Mouse (Mus musculus): Measurements from ENCODE around the gene Ntn5. TPM values are rescaled to one million over a fixed set of nuclear protein-coding genes. Genes with fewer than 3 reads are reported as not detected.
A peak's percentile ranks its signal among the peaks of the same experiment; 100 is the strongest.
"Not testable (repeated sequence)": the region's sequence is repeated elsewhere in the genome, so short reads cannot be mapped to it uniquely, and the experiment has no call there.

The Ntn5 gene
- total and polyA plus RNA-seq, 2 experiments from 2014 or later = 0.73 to 1.3 TPM

DNA sequence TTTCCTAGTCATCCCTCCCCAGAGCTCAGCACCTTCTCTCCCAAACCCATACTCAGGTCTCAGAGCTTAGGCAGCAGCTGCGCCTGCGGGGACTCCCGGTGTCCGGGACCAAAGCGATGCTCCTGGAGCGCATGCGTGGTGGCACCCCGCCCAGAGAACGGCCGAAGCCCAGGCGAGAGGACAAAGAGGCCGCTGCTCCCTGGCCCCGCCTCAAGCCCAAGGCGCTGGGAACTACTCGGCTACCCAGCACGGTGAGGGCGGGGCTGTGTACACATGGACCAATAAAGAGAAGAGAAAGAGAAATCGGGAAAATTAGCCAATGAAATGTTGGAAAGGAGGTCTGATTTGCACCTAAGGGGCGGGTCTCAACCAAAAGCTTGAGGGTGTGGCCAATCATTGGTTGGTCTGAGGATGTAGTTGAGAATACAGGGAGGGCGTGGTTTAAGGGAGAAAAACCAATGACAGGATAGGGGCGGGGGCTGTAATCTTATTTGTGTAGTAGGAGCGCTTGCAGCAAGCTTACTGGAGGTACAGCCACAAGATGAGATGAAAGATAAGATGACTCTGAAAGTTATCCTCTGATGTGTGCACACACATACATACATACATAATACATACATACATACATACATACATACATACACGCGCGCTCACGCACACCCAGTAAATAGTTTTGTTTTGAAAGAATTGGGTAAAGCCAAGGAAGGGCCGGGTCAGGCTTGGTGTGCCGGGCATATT lies 40.2 kb upstream of the Ntn5 start:
- peak; percentile 93 for ATAC-seq (ENCODE audit: low FRiP score)
- Histone ChIP-seq H3K27ac (ENCODE audit: low read depth, low read length) (peak overlapping the region; percentile 87), H3K36me3 (ENCODE audit: insufficient read depth, low read length) (no peaks in the 10 kb centered on the region), H3K9me3 (ENCODE audit: low read length) (no peaks in the 10 kb centered on the region), H3K27me3 (ENCODE audit: insufficient read depth, low read length) (no peaks in the 10 kb centered on the region), H3K4me3 (ENCODE audit: low read depth, low read length) (peak overlapping the region; percentile 42), H3K9ac (replicated peaks; ENCODE audit: low read length, poor library complexity, severe bottlenecking) (peak overlapping the region; percentile 76), H3K4me1 (ENCODE audit: insufficient read depth, low read length) (peaks cover 9% of the 10 kb centered on the region; the same call in 1 of the 2 replicates), H3K4me2 (ENCODE audit: low read depth, low read length, poor library complexity, severe bottlenecking) (peak overlapping the region; percentile 84)
- TF ChIP-seq CTCF (IDR thresholded peaks at IDR 0.05) = no peak
- 1% methylated on average over 28 of the region's 28 CpGs for WGBS
- DNase-seq (ENCODE audit: low spot score) = peak; percentile 99

DNA sequence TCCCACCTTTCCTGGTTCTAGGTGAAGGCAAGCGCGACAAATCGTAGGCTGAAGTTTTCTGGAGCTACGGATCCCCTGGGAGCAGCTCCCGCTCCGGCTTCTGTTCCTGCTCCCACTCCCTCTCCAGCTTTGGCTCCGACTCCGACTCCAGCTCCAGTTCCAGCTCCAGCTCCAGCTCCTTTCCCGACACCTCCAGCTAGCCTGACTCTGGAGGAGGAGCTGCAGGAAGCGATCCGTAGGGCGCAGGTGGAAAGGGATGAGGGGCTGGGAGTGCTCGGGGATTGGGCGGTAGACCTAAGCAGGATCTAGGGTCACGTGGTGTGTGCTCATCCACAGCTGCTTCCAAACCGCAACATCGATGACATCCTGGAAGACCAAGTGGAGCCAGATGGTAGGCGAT lies 39.6 kb upstream of the Ntn5 start:
- H3K4me2 ChIP-seq (ENCODE audit: low read depth, low read length, poor library complexity, severe bottlenecking) = peak overlapping the region; percentile 84
- no peak for TF ChIP-seq CTCF (IDR thresholded peaks at IDR 0.05)
- ATAC-seq (ENCODE audit: low FRiP score) = peak; percentile 69

DNA sequence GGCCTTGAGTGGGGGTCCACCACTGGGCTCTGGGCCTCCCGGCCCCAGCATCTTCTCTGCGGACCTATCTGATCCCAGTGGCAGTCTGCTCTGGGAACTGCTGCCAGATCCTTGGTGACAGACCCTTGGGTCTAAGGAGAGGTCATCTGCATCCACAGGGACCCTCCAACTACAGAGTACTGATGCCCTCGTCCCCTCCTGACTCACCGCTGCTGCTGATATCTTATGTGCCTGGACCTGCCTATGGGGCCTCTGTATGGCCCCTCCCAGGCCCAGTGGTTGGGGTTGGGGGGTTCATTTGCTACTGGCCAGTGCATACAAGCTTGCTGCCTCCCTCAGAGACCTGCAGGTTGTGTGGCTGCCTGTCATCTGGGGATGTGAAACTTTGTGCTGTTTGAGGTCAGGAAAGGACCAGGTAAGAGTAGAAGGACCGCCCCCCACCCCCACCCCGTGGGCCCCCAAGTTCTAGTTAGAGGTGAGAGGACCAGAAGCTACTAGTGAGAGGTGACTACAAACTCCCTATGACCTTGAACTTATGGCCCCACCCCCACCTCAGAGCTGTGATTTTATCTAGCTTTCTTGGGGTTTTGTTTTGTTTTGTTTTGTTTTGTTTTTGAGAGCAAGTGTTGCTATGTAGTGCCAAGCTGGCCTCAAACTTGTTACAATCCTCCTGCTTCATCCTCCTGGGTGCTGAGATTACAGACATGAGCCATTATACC lies 38.8 kb upstream of the Ntn5 start:
- peak overlapping the region; percentile 42 for H3K4me3 ChIP-seq (ENCODE audit: low read depth, low read length)

More for the DNA sequence above, 39.6 kb upstream of the Ntn5 start:
- 5% methylated on average over 18 of the region's 18 CpGs for WGBS
- H3K9me3 ChIP-seq (ENCODE audit: low read length) = no peaks in the 10 kb centered on the region
- peak; percentile 83 for DNase-seq (ENCODE audit: low spot score)
- H3K9ac ChIP-seq (replicated peaks; ENCODE audit: low read length, poor library complexity, severe bottlenecking) = peak overlapping the region; percentile 46; the same call in 1 of the 2 replicates
- peak overlapping the region; percentile 74 for H3K27ac ChIP-seq (ENCODE audit: low read depth, low read length)
- H3K4me1 ChIP-seq (ENCODE audit: insufficient read depth, low read length) = peaks cover 9% of the 10 kb centered on the region; the same call in 1 of the 2 replicates
- no peaks in the 10 kb centered on the region for H3K27me3 ChIP-seq (ENCODE audit: insufficient read depth, low read length)
- H3K36me3 ChIP-seq (ENCODE audit: insufficient read depth, low read length) = no peaks in the 10 kb centered on the region
- peak overlapping the region; percentile 42 for H3K4me3 ChIP-seq (ENCODE audit: low read depth, low read length)

DNA sequence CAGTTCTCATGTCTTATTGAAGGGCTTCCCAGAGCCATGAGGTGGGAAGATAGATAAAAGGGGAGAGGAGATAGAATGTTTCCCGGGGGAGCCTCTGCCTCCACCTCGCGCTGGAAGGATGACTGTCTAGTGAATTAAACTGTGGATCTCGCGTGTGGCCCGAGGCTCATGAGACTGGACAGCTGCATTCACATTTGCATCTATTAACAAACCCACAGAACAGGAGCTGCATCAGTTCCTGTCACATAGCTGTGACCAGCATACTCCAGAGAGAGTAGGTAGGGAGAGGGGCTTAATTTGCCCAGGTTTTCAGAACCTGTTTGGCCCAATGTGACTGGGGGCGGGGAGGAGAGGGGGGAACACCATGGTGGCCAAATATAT lies 38.2 kb upstream of the Ntn5 start:
- no peaks in the 10 kb centered on the region for H3K27me3 ChIP-seq (ENCODE audit: insufficient read depth, low read length)
- H3K27ac ChIP-seq (ENCODE audit: low read depth, low read length) = no peak overlapping the region
- peaks cover 9% of the 10 kb centered on the region; the same call in 1 of the 2 replicates for H3K4me1 ChIP-seq (ENCODE audit: insufficient read depth, low read length)
- no peak overlapping the region for H3K4me3 ChIP-seq (ENCODE audit: low read depth, low read length)
- 54% methylated on average over 7 of the region's 7 CpGs for WGBS
- no peak for ATAC-seq (ENCODE audit: low FRiP score)
- TF ChIP-seq CTCF (IDR thresholded peaks at IDR 0.05) = no peak
- no peak overlapping the region for H3K4me2 ChIP-seq (ENCODE audit: low read depth, low read length, poor library complexity, severe bottlenecking)
- H3K9me3 ChIP-seq (ENCODE audit: low read length) = no peaks in the 10 kb centered on the region
- H3K36me3 ChIP-seq (ENCODE audit: insufficient read depth, low read length) = no peaks in the 10 kb centered on the region
- DNase-seq (ENCODE audit: low spot score) = no peak
- no peak overlapping the region for H3K9ac ChIP-seq (replicated peaks; ENCODE audit: low read length, poor library complexity, severe bottlenecking)

More for the DNA sequence above, 38.8 kb upstream of the Ntn5 start:
- Histone ChIP-seq H3K9me3 (ENCODE audit: low read length) (no peaks in the 10 kb centered on the region), H3K27ac (ENCODE audit: low read depth, low read length) (peak overlapping the region; percentile 74), H3K27me3 (ENCODE audit: insufficient read depth, low read length) (no peaks in the 10 kb centered on the region), H3K36me3 (ENCODE audit: insufficient read depth, low read length) (no peaks in the 10 kb centered on the region), H3K4me1 (ENCODE audit: insufficient read depth, low read length) (peaks cover 9% of the 10 kb centered on the region; the same call in 1 of the 2 replicates), H3K9ac (replicated peaks; ENCODE audit: low read length, poor library complexity, severe bottlenecking) (peak overlapping the region; percentile 46; the same call in 1 of the 2 replicates), H3K4me2 (ENCODE audit: low read depth, low read length, poor library complexity, severe bottlenecking) (peak overlapping the region; percentile 84)
- no peak for ATAC-seq (ENCODE audit: low FRiP score)
- DNase-seq (ENCODE audit: low spot score) = no peak
- no peak for TF ChIP-seq CTCF (IDR thresholded peaks at IDR 0.05)
- WGBS = 67% methylated on average over 6 of the region's 6 CpGs

- Histone ChIP-seq H3K4me3 (ENCODE audit: low read depth, low read length) (no peak overlapping the region), H3K9me3 (ENCODE audit: low read length) (no peaks in the 10 kb centered on the region), H3K27me3 (ENCODE audit: insufficient read depth, low read length) (no peaks in the 10 kb centered on the region), H3K9ac (replicated peaks; ENCODE audit: low read length, poor library complexity, severe bottlenecking) (no peak overlapping the region), H3K4me1 (ENCODE audit: insufficient read depth, low read length) (peaks cover 9% of the 10 kb centered on the region; the same call in 1 of the 2 replicates), H3K27ac (ENCODE audit: low read depth, low read length) (no peak overlapping the region), H3K36me3 (ENCODE audit: insufficient read depth, low read length) (no peaks in the 10 kb centered on the region), H3K4me2 (ENCODE audit: low read depth, low read length, poor library complexity, severe bottlenecking) (no peak overlapping the region)
- ATAC-seq (ENCODE audit: low FRiP score) (no peak), DNase-seq (ENCODE audit: low spot score) (no peak)
- 85% methylated on average over 4 of the region's 4 CpGs for WGBS
- TF ChIP-seq CTCF (IDR thresholded peaks at IDR 0.05) = no peak
Measured at GRCm38 (mm10) chr7:45646671-45647070, 37.2 kb upstream of the Ntn5 start.

- H3K4me3 ChIP-seq (ENCODE audit: low read depth, low read length) = no peak overlapping the region
- H3K9ac ChIP-seq (replicated peaks; ENCODE audit: low read length, poor library complexity, severe bottlenecking) = no peak overlapping the region
- H3K9me3 ChIP-seq (ENCODE audit: low read length) = no peaks in the 10 kb centered on the region
- H3K27me3 ChIP-seq (ENCODE audit: insufficient read depth, low read length) = no peaks in the 10 kb centered on the region
- H3K4me1 ChIP-seq (ENCODE audit: insufficient read depth, low read length) = peaks cover 6% of the 10 kb centered on the region; the same call in 1 of the 2 replicates
- no peak for TF ChIP-seq CTCF (IDR thresholded peaks at IDR 0.05)
- no peak overlapping the region for H3K27ac ChIP-seq (ENCODE audit: low read depth, low read length)
- DNase-seq (ENCODE audit: low spot score) (no peak), ATAC-seq (ENCODE audit: low FRiP score) (no peak)
- no peak overlapping the region for H3K4me2 ChIP-seq (ENCODE audit: low read depth, low read length, poor library complexity, severe bottlenecking)
- H3K36me3 ChIP-seq (ENCODE audit: insufficient read depth, low read length) = no peaks in the 10 kb centered on the region
- 87% methylated on average over 8 of the region's 8 CpGs for WGBS
Measured at GRCm38 (mm10) chr7:45649351-45649750, 34.5 kb upstream of the Ntn5 start.

DNA sequence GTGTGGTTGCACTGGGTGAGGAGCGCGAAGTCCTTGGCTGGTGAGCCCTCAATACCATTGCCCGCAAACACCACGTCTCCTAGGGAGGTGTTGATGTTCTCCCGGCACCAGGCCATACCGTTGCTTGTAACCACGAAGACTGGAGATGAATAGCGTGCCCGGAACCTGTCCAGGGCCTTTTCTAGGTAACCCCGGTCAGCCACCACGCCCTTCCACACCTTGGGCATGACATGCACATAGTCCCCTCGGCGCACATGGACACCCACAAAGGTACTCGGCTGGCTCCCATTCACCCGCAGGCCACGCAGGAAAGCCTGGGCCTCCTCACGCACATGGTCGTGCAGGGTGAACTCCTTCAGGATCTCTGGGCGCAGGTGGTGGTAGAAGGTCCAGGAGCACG lies 33.3 kb upstream of the Ntn5 start:
- H3K9ac ChIP-seq (replicated peaks; ENCODE audit: low read length, poor library complexity, severe bottlenecking); H3K4me1 ChIP-seq (ENCODE audit: insufficient read depth, low read length); H3K36me3 ChIP-seq (ENCODE audit: insufficient read depth, low read length); ATAC-seq (ENCODE audit: low FRiP score); H3K27ac ChIP-seq (ENCODE audit: low read depth, low read length); H3K4me2 ChIP-seq (ENCODE audit: low read depth, low read length, poor library complexity, severe bottlenecking); H3K9me3 ChIP-seq (ENCODE audit: low read length); H3K27me3 ChIP-seq (ENCODE audit: insufficient read depth, low read length); DNase-seq (ENCODE audit: low spot score); H3K4me3 ChIP-seq (ENCODE audit: low read depth, low read length): not testable (repeated sequence)
- WGBS = 94% methylated on average over 19 of the region's 20 CpGs
